Mouse (Mus musculus) stomach, postnatal 0 days (tissue): ENCODE measurements around the gene Lpar3.

Experiments used
- CTCF ChIP-seq: IDR thresholded peaks from 2 replicates; pipeline ENCODE4 v1.5.1; 2016; ENCODE audit warnings: antibody characterized with exemption, low read depth, mild to moderate bottlenecking, moderate library complexity
- EP300 ChIP-seq: optimal IDR thresholded peaks from 2 replicates; pipeline ENCODE3; 2016; ENCODE audit warnings: antibody characterized with exemption

GRCm38 (mm10) chr3:146213336-146213735, 7.4 kb upstream of the Lpar3 start:
- TF ChIP-seq CTCF, result no peak
- TF ChIP-seq EP300, result no peak
